Mouse (Mus musculus): ENCODE measurements at regions not wholly inside any gene's neighbourhood (a gene's known extent, or its start where the extent isn't known, plus 50 kb on each side); places are given as distances from the start of the nearest gene placed in this dataset.

GRCm38 (mm10) chr13:51936441-51936840, 90.0 kb downstream of the Gadd45g start:
- no peak overlapping the region for H3K27ac ChIP-seq (replicated peaks)
- no peaks in the 10 kb centered on the region for H3K27me3 ChIP-seq (ENCODE audit: control insufficient read depth, insufficient read depth, low read length)
- H3K4me1 ChIP-seq (replicated peaks; ENCODE audit: control insufficient read depth, insufficient read depth), result no peaks in the 10 kb centered on the region
- DNase-seq (ENCODE audit: low spot score) (peak; percentile 30), ATAC-seq (ENCODE audit: low FRiP score, low TSS enrichment) (peak; percentile 80)
- no peak overlapping the region for H3K4me3 ChIP-seq (ENCODE audit: low read depth, low read length)
- no peak overlapping the region for H3K4me2 ChIP-seq (replicated peaks; ENCODE audit: low read depth)
- WGBS, result 83% methylated on average over 5 of the region's 5 CpGs
- no peak overlapping the region for H3K9ac ChIP-seq (ENCODE audit: low read length)
- TF ChIP-seq CTCF (IDR thresholded peaks at IDR 0.05; ENCODE audit: low read depth) (no peak), EP300 (optimal IDR thresholded peaks at IDR 0.05) (no peak)
- no peaks in the 10 kb centered on the region for H3K36me3 ChIP-seq (ENCODE audit: control insufficient read depth, insufficient read depth, low read length)
- H3K9me3 ChIP-seq (ENCODE audit: control insufficient read depth, low read length), result no peaks in the 10 kb centered on the region

GRCm38 (mm10) chr13:51937898-51938297, 91.4 kb downstream of the Gadd45g start:
- Histone ChIP-seq H3K4me2 (replicated peaks; ENCODE audit: low read depth) (no peak overlapping the region), H3K36me3 (ENCODE audit: control insufficient read depth, insufficient read depth, low read length) (no peaks in the 10 kb centered on the region), H3K4me3 (ENCODE audit: low read depth, low read length) (no peak overlapping the region), H3K27me3 (ENCODE audit: control insufficient read depth, insufficient read depth, low read length) (no peaks in the 10 kb centered on the region), H3K9me3 (ENCODE audit: control insufficient read depth, low read length) (no peaks in the 10 kb centered on the region), H3K9ac (ENCODE audit: low read length) (no peak overlapping the region), H3K4me1 (replicated peaks; ENCODE audit: control insufficient read depth, insufficient read depth) (no peaks in the 10 kb centered on the region), H3K27ac (replicated peaks) (no peak overlapping the region)
- 26% methylated on average over 7 of the region's 7 CpGs for WGBS
- DNase-seq (ENCODE audit: low spot score) (no peak), ATAC-seq (ENCODE audit: low FRiP score, low TSS enrichment) (no peak)
- TF ChIP-seq CTCF (IDR thresholded peaks at IDR 0.05; ENCODE audit: low read depth), result no peak
- no peak for TF ChIP-seq EP300 (optimal IDR thresholded peaks at IDR 0.05)

- WGBS, result 89% methylated on average over 4 of the region's 4 CpGs
- Histone ChIP-seq H3K27me3 (ENCODE audit: control insufficient read depth, insufficient read depth, low read length) (no peaks in the 10 kb centered on the region), H3K4me3 (ENCODE audit: low read depth, low read length) (no peak overlapping the region), H3K9me3 (ENCODE audit: control insufficient read depth, low read length) (no peaks in the 10 kb centered on the region), H3K9ac (ENCODE audit: low read length) (no peak overlapping the region), H3K36me3 (ENCODE audit: control insufficient read depth, insufficient read depth, low read length) (no peaks in the 10 kb centered on the region), H3K4me1 (replicated peaks; ENCODE audit: control insufficient read depth, insufficient read depth) (no peaks in the 10 kb centered on the region), H3K27ac (replicated peaks) (no peak overlapping the region), H3K4me2 (replicated peaks; ENCODE audit: low read depth) (no peak overlapping the region)
- ATAC-seq (ENCODE audit: low FRiP score, low TSS enrichment), result no peak
- no peak for TF ChIP-seq CTCF (IDR thresholded peaks at IDR 0.05; ENCODE audit: low read depth)
- no peak for TF ChIP-seq EP300 (optimal IDR thresholded peaks at IDR 0.05)
- DNase-seq (ENCODE audit: low spot score), result no peak
Observed at GRCm38 (mm10) chr13:51939262-51939661, 92.8 kb downstream of the Gadd45g start.

DNA sequence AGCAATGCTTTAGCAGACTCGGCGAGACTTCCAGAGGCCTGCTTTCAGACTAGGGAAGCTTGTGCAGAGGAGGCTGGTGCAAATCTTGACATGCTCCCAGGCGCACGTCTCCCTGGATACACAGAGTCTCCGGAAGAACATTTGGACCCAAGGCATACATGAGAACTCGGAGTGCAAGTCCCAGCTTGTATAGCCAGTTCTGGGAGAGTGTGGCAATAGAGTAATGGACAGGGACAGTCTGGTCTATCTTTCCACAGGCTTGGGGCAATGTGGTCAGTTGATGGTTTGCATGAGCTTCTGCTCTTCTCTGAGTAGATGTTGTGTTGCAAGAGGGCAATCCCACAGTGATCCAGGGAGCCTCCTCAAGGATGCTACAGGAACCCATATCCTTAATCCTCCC, 93.2 kb downstream of the Gadd45g start:
- TF ChIP-seq EP300 (optimal IDR thresholded peaks at IDR 0.05), result no peak
- TF ChIP-seq CTCF (IDR thresholded peaks at IDR 0.05; ENCODE audit: low read depth), result no peak
- no peak overlapping the region for H3K4me2 ChIP-seq (replicated peaks; ENCODE audit: low read depth)
- H3K27ac ChIP-seq (replicated peaks), result no peak overlapping the region
- no peak overlapping the region for H3K4me3 ChIP-seq (ENCODE audit: low read depth, low read length)
- H3K27me3 ChIP-seq (ENCODE audit: control insufficient read depth, insufficient read depth, low read length), result no peaks in the 10 kb centered on the region
- DNase-seq (ENCODE audit: low spot score) (no peak), ATAC-seq (ENCODE audit: low FRiP score, low TSS enrichment) (no peak)
- no peak overlapping the region for H3K9ac ChIP-seq (ENCODE audit: low read length)
- no peaks in the 10 kb centered on the region for H3K4me1 ChIP-seq (replicated peaks; ENCODE audit: control insufficient read depth, insufficient read depth)
- WGBS, result 87% methylated on average over 6 of the region's 6 CpGs
- H3K36me3 ChIP-seq (ENCODE audit: control insufficient read depth, insufficient read depth, low read length), result no peaks in the 10 kb centered on the region
- H3K9me3 ChIP-seq (ENCODE audit: control insufficient read depth, low read length), result no peaks in the 10 kb centered on the region

DNA sequence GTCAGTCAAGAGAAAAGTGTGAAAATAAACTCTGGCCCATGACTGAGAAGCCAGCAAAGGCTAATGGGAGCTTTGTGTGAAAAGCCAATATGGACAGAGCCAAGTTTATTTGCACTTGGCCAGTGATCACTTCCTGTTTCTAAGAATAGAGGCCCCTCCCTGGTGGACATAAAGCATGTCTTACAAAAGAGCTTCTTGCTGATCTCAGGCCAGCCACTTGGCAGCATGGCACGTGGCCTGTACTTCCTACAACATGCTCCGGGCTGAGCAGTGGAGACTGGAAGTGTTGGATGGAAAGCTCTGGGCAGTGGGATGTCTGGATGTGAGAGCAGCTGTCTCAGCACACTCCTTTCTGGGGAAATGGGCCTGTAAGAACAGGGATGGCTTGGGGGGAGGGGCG, 99.7 kb downstream of the Gadd45g start:
- Histone ChIP-seq H3K4me2 (replicated peaks; ENCODE audit: low read depth) (no peak overlapping the region), H3K4me1 (replicated peaks; ENCODE audit: control insufficient read depth, insufficient read depth) (0 out of 2 replicates have a peak, but pooled peaks cover 3% of the 10 kb centered on the region), H3K27ac (replicated peaks) (peak overlapping the region; percentile 36; the same call in 1 of the 2 replicates), H3K27me3 (ENCODE audit: control insufficient read depth, insufficient read depth, low read length) (no peaks in the 10 kb centered on the region), H3K9ac (ENCODE audit: low read length) (no peak overlapping the region), H3K9me3 (ENCODE audit: control insufficient read depth, low read length) (no peaks in the 10 kb centered on the region), H3K4me3 (ENCODE audit: low read depth, low read length) (no peak overlapping the region), H3K36me3 (ENCODE audit: control insufficient read depth, insufficient read depth, low read length) (no peaks in the 10 kb centered on the region)
- 21% methylated on average over 3 of the region's 3 CpGs for WGBS
- peak; percentile 92 for ATAC-seq (ENCODE audit: low FRiP score, low TSS enrichment)
- peak; percentile 66 for DNase-seq (ENCODE audit: low spot score)
- TF ChIP-seq EP300 (optimal IDR thresholded peaks at IDR 0.05) (no peak), CTCF (IDR thresholded peaks at IDR 0.05; ENCODE audit: low read depth) (peak; percentile 28)

GRCm38 (mm10) chr13:51948896-51949295, 102.4 kb downstream of the Gadd45g start:
- 0 out of 2 replicates have a peak, but pooled peaks cover 3% of the 10 kb centered on the region for H3K4me1 ChIP-seq (replicated peaks; ENCODE audit: control insufficient read depth, insufficient read depth)
- no peak for TF ChIP-seq CTCF (IDR thresholded peaks at IDR 0.05; ENCODE audit: low read depth)
- no peak for TF ChIP-seq EP300 (optimal IDR thresholded peaks at IDR 0.05)
- no peaks in the 10 kb centered on the region for H3K36me3 ChIP-seq (ENCODE audit: control insufficient read depth, insufficient read depth, low read length)
- H3K4me3 ChIP-seq (ENCODE audit: low read depth, low read length), result no peak overlapping the region
- DNase-seq (ENCODE audit: low spot score) (no peak), ATAC-seq (ENCODE audit: low FRiP score, low TSS enrichment) (no peak)
- no peak overlapping the region for H3K27ac ChIP-seq (replicated peaks)
- no peak overlapping the region for H3K4me2 ChIP-seq (replicated peaks; ENCODE audit: low read depth)
- H3K9me3 ChIP-seq (ENCODE audit: control insufficient read depth, low read length), result no peaks in the 10 kb centered on the region
- no peaks in the 10 kb centered on the region for H3K27me3 ChIP-seq (ENCODE audit: control insufficient read depth, insufficient read depth, low read length)
- 87% methylated on average over 3 of the region's 3 CpGs for WGBS
- H3K9ac ChIP-seq (ENCODE audit: low read length), result no peak overlapping the region
